Mouse (Mus musculus) brain, embryonic 14.5 days (tissue): ENCODE results near the gene Cdc34b.

ENCODE experiments used
- CTCF ChIP-seq: fragments of 200-500 bp; IDR thresholded peaks from 2 replicates; pipeline ENCODE4 v1.5.1; 2012; ENCODE audit warnings: inconsistent platforms, mild to moderate bottlenecking, moderate library complexity, borderline replicate concordance; ENCODE audit not compliant: insufficient read depth, insufficient read length; ENCODE audit errors: extremely low read depth
- POLR2A ChIP-seq: fragments of 200-500 bp; IDR thresholded peaks from 2 replicates; pipeline ENCODE4 v1.6.1; 2012; ENCODE audit warnings: mild to moderate bottlenecking, inconsistent platforms, borderline replicate concordance; ENCODE audit not compliant: poor library complexity, insufficient read depth, insufficient read length, severe bottlenecking; ENCODE audit errors: extremely low read depth

DNA sequence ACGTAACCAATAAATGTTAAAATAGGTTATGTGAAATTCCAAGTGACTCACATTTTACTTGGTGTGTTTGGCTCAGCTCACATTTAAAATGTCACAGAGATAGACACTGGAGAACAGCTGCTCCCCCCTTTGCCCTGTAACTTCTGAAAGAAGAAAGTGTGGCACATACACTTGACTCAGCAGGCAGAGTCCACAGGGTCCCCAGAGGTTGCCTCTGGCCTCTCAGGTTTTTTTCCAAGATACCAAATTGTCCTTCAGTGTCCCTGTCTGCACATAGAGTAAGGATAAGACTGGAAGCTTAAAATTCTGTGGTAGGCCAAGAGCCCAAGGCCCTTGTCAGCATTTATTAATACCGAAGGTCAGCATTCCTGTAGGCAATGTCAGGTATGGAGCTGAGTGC, 25.7 kb downstream of the Cdc34b start:
- no peak for TF ChIP-seq CTCF
- no peak for TF ChIP-seq POLR2A
